Mouse (Mus musculus) heart, postnatal 10 days (tissue): ENCODE measurements at regions not wholly inside any gene's neighbourhood (a gene's known extent, or its start where the extent isn't known, plus 50 kb on each side); places are given as distances from the start of the nearest gene placed in this dataset.
"Not testable (repeated sequence)": the region's sequence is repeated elsewhere in the genome, so short reads cannot be mapped to it uniquely, and the experiment has no call there.

ENCODE experiments used
- DNase-seq, 2 experiments: peaks; one replicate each; pipeline ENCODE4 v3.0.0; 2021
- intact Hi-C: fragments of 180-260 bp; cut with DNase I; formaldehyde crosslinking; loops from one replicate; pipeline ENCODE4 v1.15.1; 2025

DNA sequence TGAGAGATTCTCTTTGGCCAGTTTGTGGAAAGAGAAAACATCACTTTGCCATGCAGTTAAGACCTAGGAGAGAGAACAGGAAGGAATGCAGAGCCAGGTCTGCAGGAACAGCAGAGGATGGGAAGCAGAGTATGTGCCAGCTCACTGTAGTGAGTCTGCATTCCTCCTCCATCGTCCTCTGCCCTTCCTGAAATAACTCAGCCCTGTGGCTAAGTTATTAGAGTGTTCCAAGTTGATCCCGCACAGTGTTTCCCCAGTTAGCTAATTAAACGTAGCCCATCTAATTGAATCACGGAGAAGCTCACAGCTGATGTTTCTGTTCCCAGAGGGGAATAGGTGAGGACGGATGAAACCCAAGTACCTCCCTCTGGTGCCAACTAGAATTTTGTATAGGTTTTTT is 142.3 kb upstream of the Rack1 start:
- intact Hi-C loops, result no loop called here

DNA sequence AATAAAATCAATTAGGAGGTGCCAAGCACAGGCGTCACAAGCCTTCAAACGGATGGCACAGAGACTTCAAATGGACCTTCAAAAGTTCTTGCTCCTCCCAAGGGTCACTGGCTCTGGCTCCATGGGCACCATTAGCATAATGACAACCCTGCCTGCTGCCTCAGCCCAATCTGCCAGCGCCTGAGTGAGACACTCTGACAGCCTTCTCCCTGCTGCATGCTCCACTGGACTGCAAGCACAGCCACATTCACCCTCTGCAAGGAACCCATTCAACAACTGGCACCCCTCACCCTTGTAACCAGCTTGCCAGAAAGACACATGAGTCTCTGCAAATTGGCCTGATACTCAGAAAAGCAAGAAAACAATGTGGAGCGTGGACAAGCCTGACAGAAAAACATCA is 138.5 kb upstream of the Rack1 start:
- DNase-seq, result no peak
- intact Hi-C loops, result no loop called here

More for the DNA sequence above, 142.3 kb upstream of the Rack1 start:
- no peak for DNase-seq

DNA sequence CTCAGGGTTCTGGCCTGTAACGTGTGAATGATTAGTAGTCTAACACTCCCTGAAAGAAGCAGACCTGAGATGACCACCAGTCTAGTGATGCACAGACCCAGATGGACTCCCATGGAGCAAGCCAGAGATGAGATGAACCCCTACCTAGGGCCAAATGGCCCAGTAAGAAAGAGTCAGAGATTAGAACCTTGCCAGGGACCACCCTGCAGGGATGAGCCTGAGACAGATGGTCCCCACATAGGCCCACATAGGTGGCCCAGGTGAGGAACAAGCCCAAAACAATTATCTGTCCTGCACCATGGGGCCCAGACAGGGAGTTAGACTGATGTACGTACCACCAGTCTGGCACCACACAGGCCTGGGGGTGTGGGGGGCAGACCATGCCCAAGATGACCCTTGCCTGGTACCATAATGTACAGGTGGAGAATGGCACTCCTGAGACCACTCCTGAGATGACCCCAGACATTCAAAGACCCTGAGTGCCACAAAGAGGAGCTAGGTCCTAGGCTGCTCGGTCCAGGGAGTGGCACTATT is 115.3 kb upstream of the Rack1 start:
- intact Hi-C loops, result no loop called here
- DNase-seq, result no peak

DNA sequence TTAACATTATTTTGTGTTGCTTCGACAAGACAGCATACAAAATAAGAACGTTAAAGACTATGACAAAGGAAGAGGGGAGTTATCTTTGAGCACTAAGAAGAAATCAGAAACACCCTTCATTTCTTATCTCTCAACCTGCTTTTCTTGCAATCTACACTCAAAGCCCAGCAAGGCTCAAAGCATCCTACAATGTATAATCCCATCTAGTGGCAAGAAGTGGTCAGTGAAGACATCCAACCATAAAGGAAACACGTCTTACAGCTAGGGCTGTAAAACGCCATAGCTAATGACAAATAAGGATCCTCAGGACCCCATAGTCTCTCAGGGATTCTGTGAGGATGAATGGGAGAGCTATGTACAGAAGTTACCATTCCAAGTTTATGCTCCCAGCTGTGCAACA is 110.1 kb upstream of the Rack1 start:
- intact Hi-C loops, result no loop called here
- DNase-seq, result no peak

DNA sequence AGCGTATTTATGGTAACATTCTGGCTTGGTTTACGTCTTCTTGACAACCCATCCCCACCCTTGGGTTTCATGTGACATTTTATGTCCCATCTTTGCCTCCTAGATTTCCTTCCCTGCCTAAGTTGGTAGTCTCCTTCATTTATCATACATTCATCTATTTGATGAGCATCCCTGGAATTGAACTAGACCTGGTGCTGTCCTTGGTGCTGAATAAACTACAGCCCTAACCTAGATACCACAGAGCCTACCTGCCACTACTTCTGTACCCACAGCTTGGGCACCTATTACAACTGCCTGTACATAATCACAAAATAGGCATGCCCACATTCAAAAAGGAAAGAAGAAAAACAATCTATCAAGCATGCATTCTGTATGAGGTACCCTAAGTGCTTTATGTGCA is 103.8 kb upstream of the Rack1 start:
- intact Hi-C loops, result no loop called here
- DNase-seq, result peak; percentile 3 to 23

DNA sequence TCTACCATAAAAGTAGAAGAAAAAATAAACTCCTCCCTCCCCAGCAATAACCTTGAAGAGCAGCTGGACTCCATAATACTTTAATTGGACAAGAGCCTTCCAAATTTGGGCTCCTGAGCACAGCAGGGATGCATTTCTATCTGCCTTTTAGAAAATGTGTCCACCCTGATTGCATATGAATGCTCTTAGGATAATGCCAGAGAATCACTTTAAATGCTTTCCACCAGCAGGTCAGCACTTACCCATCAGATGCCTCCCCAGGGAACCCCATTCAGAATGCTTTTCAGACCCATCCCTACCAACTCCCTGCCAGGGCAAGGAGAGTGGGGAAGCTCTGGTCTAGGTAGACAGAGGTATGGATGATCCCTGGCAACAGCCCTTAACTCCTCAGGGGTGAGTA is 102.9 kb upstream of the Rack1 start:
- intact Hi-C loops, result no loop called here
- DNase-seq, result no peak

DNA sequence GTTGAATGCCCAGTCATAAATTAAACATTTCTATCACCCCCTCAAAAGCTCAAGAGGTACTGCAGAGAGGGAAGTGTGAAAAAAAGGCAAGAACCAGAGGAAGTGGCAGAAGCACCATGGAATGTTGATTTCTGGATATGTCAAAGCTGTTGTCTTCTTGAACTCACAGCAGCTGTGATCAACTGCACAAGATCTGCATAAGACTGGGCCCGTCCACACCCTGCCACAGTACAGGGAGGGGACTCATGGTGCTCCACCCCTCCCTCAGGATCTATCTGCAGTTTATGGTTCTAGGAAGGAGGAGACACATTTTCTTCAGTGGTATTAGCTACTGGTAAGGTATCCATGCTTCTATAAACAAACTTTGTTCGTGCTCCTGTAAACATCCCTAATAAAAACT is 92.9 kb upstream of the Rack1 start:
- intact Hi-C loops, result no loop called here
- no peak for DNase-seq

DNA sequence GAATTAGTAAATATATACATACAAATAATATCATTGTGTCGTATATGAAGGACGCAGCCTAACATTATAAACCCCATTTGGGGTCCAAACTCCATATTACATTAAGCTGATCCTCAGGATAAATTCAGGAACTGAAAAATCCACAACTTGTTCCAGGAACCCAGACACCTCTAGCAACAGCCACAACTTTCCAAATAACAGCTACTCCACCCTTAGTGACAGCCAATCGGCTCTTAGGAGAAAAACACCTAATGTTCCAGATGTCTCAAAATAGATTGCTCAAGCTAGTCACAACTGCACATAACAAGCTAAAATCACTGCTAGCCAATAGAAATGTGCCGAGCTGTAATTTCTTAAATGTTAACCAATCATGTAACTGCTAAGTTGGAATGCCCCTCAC is 89.2 kb upstream of the Rack1 start:
- intact Hi-C loops, result no loop called here
- peak in 1 of 2 experiments; percentile 5 for DNase-seq

DNA sequence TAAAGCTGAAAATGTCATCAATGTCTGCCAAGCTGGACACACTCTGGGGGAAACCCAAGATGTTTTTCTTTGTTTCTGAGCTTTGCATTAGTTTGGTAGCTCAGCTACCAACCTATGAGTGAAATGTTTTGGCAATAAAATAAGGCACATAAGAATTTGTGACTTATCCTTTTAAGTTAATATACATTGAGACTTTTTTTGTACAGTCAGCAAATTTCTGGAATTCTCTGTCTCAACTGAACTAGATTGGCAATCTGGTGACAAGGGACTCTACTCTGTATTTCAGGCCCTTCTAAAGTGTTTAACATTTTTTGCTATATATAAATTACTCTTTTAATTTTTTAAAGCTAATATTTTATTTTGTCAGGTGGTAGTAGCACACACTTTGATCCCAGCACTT is 76.1 kb upstream of the Rack1 start:
- no peak for DNase-seq
- intact Hi-C loops, result no loop called here

DNA sequence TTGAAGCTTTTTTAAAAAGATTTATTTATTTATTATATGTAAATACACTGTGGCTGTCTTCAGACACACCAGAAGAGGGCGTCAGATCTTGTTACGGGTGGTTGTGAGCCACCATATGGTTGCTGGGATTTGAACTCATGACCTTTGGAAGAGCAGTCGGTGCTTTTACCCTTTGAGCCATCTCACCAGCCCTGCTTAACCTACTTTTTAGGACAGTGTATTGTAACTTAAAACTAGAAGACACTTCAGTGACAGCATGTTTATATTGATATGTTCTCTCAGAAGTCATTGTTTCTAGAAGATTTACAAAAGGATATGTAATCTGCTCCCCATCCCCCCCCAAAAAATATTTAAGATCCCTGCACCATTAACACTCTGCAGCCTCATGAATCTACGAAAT is 69.3 kb upstream of the Rack1 start:
- DNase-seq, intact Hi-C loops: not testable (repeated sequence)

DNA sequence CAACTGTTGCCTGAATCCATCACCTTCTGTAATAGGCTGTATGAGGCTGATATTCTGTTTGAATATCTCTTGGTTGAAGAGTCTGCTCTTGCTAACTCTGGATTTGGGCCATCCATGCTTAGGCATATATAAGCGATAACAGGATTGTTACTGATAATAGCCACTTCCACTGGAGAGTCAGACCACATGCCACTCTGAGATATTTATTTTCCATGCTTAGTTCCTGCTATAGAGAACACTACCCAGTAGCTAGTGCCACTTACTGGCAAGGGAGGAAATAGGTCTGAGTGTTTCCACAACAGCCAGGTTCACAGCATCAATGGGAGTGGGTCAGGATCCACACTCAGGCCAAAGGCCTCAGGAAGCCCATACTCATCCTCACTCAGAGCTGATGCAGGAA is 53.6 kb upstream of the Rack1 start:
- intact Hi-C loops, result no loop called here
- no peak for DNase-seq

DNA sequence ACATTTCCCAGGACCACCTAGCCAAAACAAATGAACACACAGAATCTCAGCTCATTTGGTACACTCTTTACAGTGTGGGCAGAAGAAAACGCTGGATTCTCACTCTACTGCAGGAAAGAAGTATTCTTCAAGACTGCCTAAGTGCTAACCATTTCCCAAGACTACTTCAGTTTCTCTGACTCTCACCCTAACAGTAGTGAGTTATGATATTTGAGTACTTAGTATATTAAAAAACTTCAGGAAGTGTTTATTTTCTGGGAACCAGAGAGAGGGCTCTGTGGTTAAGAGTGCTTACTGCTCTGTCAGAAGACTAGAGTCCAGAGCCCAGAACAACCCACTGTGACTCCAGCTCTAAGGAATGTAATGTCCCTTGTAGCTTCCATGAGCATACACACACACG is 52.1 kb upstream of the Rack1 start:
- DNase-seq, result no peak
- intact Hi-C loops, result no loop called here
